Mouse (Mus musculus) heart, postnatal 10 days (tissue): Measurements from ENCODE around the gene Nos1ap. TPM values are rescaled to one million over a fixed set of nuclear protein-coding genes. Genes with fewer than 3 reads are reported as not detected.
A peak's percentile ranks its signal among the peaks of the same experiment; 100 is the strongest.

Experiments
- DNase-seq, 2 experiments: peaks; one replicate each; pipeline ENCODE4 v3.0.0; 2021
- intact Hi-C: fragments of 180-260 bp; cut with DNase I; formaldehyde crosslinking; loops from one replicate; pipeline ENCODE4 v1.15.1; 2025
- total RNA-seq, 2 experiments: library from RNA; stranded (reverse); gene quantifications; 2 replicates each; pipeline ENCODE4 v1.2.3; 2021

The Nos1ap gene
- total RNA-seq, 2 experiments from 2014 or later, result 17.7 to 22.5 TPM

- intact Hi-C loops, result no loop called here
- DNase-seq, result peak; percentile 32 to 41
These were observed 111.7 kb downstream of the Nos1ap start for GRCm38 (mm10) chr1:170477636-170478600.

DNA sequence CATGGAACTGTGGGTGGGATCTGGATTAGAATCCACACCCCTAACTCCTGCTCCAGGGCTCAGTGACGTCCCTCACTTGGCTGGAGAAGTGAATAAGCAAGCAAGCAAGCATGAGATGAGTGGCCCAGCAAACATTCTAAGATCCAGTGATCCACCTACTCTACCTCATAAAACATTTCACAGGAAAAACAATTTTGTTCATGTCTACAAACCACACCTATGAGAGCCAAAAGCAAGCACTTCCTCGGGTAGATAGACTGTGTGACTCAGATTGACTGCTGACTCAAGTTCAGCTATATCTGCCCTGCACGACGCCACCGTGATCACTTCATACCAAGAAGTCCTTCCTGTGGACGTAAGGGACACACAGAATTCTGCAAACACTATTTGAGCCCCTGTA, 116.2 kb downstream of the Nos1ap start:
- no peak for DNase-seq
- intact Hi-C loops, result no loop called here

- no peak for DNase-seq
- intact Hi-C loops, result no loop called here
These were observed 116.8 kb downstream of the Nos1ap start for GRCm38 (mm10) chr1:170472861-170473260.

DNA sequence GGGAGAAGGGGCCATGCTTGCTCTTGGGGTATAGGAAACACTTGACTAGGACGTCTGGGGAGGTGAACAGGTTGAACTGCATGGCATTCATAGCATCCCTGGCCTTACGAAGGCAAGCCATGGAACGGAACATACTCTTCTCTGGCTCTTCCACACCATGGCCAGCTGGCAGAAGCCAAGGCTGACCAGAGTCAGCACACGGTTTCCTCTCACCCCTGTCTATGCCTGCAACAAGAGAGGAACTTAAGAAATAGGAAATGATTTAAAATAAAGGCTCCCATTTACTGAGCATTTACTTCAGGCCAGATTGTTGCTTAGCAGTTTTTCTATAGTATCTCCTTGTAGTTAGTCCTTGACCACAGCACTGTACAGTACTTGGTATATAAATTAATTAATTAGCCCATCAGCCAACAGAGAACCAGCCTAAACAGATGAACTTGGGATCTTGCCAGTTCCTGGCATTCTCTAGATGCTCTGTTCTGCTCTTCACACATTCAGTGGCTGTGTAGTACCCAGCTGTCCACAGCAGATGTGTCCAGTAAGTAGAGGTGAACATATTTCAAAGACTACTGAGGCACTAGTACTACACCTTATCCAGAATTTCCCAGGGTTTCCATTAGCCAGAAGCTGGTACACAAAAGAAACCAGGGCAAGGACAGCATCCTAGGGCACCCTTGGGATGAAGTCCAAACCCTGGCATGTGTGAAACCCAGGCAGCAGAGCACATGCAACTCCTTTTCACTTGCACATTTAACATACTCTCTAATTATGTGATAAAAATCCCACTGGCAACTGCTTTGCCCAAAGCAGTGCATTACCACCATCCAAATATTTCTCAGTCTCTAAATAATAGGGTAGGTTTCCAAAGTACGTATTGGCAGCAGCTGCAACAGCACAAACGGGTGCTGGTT, 123.3 kb downstream of the Nos1ap start:
- intact Hi-C loops, result no loop called here

GRCm38 (mm10) chr1:170462140-170462539, 127.5 kb downstream of the Nos1ap start:
- no peak for DNase-seq
- intact Hi-C loops, result no loop called here

More for the DNA sequence above, 123.3 kb downstream of the Nos1ap start:
- no peak for DNase-seq

DNA sequence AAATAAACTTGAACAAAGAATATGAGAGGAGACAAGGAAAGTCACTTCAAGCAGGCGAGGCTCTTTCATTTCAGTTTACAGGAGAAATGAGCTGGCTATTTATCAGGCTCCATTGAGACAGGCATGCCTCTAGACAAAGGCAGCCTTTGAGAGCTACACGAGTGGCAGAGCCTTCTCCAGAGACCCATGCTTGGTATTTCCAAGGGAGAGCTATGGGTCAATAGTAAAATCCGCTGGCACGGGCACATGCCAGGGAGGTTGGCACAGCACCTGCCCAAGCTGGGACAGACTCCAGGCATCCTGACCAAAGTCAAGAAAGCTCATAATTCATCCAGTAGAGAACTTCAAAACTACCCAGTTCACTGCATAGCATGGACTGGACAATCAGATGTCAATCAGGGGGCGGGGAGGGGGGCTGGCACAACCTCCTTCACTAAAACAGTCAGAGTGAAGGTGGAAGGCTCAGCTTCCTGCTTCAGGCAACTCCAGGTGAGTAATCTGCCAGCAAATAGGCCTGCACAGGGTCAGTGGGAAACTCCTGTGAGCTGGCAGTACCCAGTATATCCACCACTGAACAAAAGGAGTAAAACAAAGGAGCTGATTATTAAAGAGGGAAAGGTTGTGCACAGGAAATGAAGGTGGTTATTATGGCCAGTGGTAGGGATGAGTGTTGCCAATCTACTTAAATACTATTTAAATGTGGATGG, 129.6 kb downstream of the Nos1ap start:
- intact Hi-C loops, result no loop called here
- DNase-seq, result peak; percentile 29 to 45

DNA sequence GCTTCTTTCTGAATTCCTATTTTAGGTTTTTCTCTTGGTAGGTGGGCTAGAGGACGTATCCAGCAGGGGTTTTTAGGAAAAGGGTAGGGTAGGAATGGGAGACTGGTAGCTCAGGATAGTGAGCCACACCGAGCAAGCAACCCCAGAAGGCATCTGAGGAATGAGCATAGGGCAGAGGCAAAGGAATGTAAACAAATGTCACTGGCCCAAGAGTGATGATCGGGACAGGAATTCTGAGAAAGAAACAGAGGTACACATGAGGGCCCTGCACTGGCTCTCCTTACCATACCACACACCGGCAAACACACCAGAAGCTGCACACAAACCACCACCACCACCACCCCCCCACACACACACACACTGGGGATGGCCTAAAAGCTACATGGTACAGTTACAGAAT, 132.0 kb downstream of the Nos1ap start:
- no peak for DNase-seq
- intact Hi-C loops, result no loop called here

DNA sequence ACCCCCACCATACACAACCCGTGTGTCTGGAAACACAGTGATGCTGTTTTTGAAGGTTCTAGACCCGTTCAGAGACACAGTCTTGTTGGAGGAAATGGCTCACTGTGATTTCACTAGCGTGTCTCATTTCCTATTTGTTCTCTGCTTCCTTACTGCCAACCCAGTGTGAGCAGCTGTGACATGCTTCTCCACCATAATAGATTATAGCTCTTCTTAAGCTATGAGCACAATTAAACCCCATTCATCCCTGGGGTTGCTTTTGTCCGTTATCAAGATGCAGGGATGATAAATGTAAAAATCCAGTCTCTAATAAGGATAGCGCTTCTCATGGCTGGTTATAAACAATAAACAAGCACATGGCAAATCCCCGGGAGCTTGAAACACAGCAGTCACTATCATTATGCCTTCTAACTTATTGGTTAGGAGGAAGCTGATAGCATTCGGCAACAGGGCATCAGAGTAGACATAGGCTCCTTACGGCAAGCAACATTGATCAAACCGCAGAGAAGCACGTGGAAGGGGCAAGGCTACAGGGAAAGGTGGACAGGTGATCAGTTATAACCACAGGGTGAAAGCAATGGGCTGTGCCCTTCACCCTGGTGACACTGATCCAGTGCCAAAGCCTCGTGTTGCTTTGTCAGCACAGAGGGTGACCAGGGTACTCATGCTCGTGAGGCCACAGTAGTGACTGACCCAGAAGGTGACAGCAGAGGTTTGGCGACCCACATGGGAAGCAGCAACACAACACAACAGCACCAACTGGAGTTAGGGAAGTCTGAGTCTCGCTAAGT, 133.6 kb downstream of the Nos1ap start:
- DNase-seq, result no peak
- intact Hi-C loops, result no loop called here

GRCm38 (mm10) chr1:170455387-170455786, 134.3 kb downstream of the Nos1ap start:
- no peak for DNase-seq
- intact Hi-C loops, result no loop called here

DNA sequence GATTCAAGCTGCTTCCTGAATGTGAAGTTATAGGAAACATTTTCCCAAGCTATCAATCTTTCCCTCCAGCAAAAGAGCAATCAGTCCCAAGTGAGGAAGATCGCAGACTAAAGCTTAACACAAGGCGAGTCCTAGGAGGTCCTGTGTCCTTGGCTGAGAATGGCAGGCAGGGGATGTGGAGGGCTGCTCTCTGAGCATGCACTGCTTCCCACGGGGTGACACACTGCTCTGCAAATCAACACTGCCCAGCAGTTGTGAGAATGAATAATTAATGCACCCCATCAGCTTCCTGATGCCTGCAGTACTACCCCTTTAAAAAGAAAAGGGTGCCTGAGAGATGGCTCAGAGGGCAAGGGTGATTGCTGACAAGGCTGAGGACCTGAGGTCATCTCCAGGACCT, 136.2 kb downstream of the Nos1ap start:
- intact Hi-C loops, result no loop called here
- no peak for DNase-seq

DNA sequence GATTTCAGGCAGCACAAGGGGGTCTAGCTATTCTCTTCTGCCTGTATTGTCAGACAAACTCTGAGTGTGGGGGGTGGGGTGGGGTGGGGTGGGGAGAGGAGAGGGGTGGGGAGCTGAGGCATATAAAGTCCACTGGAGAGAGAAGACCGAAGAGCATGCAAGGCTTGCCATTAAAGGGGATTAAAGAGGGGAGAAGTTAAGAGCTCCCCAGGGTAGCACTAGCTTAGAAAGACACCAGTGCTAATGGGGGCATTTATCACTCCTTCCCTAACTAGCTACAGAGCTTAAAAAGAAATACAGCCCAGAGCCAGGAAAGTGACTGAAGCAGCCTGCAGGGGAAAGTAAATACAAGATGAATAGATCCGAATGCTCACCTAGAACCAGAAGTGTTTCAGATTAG, 141.4 kb downstream of the Nos1ap start:
- DNase-seq, result no peak
- intact Hi-C loops, result no loop called here

GRCm38 (mm10) chr1:170445458-170445857, 144.2 kb downstream of the Nos1ap start:
- no peak for DNase-seq
- intact Hi-C loops, result no loop called here

DNA sequence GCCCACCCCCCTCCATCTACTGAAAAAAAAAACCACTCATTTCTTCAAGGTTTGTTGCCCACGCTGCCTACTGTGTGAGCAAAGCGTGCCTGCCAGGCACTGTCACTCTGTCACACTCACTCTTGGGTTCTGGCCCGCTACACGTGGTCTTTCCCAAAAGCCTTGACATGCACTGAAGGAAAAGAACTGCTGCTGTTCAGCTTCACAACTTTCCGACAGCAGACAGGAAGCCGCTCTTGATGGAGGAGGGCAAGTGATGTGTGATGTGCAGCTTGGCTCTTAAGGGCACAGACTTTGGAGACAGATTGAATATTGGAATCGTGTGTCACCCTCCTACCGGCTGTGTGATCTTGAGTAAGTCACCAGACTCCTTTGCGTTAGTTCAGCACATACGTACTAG, 149.3 kb downstream of the Nos1ap start:
- DNase-seq, result no peak
- intact Hi-C loops, result no loop called here

- DNase-seq, result no peak
- intact Hi-C loops, result no loop called here
These were observed 151.1 kb downstream of the Nos1ap start for GRCm38 (mm10) chr1:170438471-170439151.

DNA sequence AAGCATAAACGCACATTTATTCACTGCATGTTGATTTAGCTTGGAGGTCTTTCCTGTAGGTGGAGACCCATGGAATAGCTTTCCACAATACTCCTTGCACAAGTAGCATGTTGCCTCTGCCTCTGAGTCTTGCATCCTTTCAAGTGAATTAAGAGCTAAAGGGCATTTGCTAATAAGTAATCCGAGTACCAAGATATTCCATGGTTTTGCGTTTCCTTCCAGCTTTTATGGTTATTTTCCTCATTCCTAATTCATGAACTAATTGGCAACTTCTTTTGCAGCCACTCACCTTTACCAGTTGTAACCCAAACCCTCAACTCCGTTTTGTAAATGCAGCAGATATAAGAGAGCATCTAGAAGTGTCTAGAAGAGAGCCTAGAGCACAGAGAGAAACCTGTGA, 155.5 kb downstream of the Nos1ap start:
- no peak for DNase-seq
- intact Hi-C loops, result no loop called here

- no peak for DNase-seq
- intact Hi-C loops, result no loop called here
These were observed 156.0 kb downstream of the Nos1ap start for GRCm38 (mm10) chr1:170433661-170434060.

DNA sequence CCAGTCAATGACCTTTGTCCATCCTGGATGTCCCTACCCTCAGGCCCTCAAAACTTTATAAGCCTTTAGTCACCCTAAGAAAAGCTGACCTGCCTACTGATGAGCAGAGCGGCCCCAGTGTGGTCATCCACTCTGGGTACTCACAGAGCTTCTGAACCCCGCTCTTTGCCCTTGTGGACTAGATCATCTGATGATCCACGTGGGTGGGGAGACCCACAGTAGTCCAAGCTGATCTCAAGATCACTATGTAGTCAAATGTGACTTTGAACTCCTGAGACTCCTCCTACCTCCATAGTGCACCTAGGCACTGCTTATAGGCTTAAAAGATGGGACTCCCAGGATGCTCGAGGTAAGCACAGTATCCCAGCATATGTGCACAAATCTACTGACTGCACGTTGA, 157.4 kb downstream of the Nos1ap start:
- intact Hi-C loops, result no loop called here
- DNase-seq, result no peak

DNA sequence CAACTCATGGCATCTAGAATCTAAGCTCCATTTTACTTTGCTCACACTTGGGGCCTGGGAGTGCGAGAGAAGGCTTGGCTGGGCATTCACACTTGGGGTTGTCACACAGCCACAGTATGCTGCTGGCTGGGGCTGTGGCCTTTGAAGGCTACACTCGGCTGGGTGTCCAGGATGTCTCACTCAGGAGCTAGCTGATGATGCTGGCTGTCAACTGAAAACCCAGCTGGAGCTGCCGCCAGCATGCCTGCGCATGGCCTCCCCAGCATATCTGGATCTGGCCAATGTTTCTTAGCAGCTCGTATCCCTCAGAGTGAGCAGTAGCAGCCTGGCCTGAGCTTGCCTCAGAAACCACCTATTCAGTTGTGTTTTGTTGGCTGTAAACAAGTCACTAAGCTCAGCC, 158.3 kb downstream of the Nos1ap start:
- DNase-seq, result peak; percentile 40 to 47
- intact Hi-C loops, result no loop called here

GRCm38 (mm10) chr1:170430660-170431059, 159.0 kb downstream of the Nos1ap start:
- intact Hi-C loops, result no loop called here
- no peak for DNase-seq
